Mouse (Mus musculus) left cerebral cortex, adult 18-20 months (tissue): ENCODE data around the gene Sidt2. TPM values are rescaled to one million over a fixed set of nuclear protein-coding genes. Genes with fewer than 3 reads are reported as not detected.

ENCODE experiments used
- DNase-seq, 2 experiments: peaks; one replicate each; pipeline ENCODE4 v3.0.0; 2021 to 2022; ENCODE audit warnings: low spot score in 2 of 2, mixed read lengths in 1 of 2
- microRNA-seq, 2 experiments: library from miRNA; unstranded; fragments of <30 nt; microRNA quantifications; one replicate each; pipeline ENCODE4 v1.2.0; 2021
- total RNA-seq, 2 experiments: library from RNA; stranded (reverse); gene quantifications; 2 replicates each; pipeline ENCODE4 v1.2.3; 2021

Gene Sidt2
- total RNA-seq, 2 experiments from 2014 or later: 78.5 to 80.9 TPM

GRCm38 (mm10) chr9:45917041-45917934, 37.8 kb downstream of the Sidt2 start:
- DNase-seq: peak; percentile 24 to 37

GRCm38 (mm10) chr9:45915659-45916058, 39.4 kb downstream of the Sidt2 start:
- no peak for DNase-seq

GRCm38 (mm10) chr9:45911673-45912072, 43.4 kb downstream of the Sidt2 start:
- peak in 1 of 2 experiments; percentile 44 for DNase-seq

- no peak for DNase-seq
Observed at GRCm38 (mm10) chr9:45910995-45911394, 44.1 kb downstream of the Sidt2 start.

- peak in 1 of 2 experiments; percentile 18 for DNase-seq
Observed at GRCm38 (mm10) chr9:45907078-45907428, 48.0 kb downstream of the Sidt2 start.

GRCm38 (mm10) chr9:45906355-45907077, 48.5 kb downstream of the Sidt2 start, which contains the start of the genes Pcsk7 and Rnf214:
Pcsk7 (plus strand) TSS chr9:45906497.
Rnf214 (minus strand) TSS chr9:45906911.
- DNase-seq: peak; percentile 87 to 94

- DNase-seq: peak in 1 of 2 experiments; percentile 13
Observed at GRCm38 (mm10) chr9:45905811-45906237, 49.2 kb downstream of the Sidt2 start.

- no peak for DNase-seq
Observed at GRCm38 (mm10) chr9:45905196-45905595, 49.9 kb downstream of the Sidt2 start.

- no peak for DNase-seq
Observed at GRCm38 (mm10) chr9:45893681-45894080, 61.4 kb downstream of the Sidt2 start.

Small RNA genes within 50 kb of the gene (microRNA-seq; reads per million reads assigned to microRNA genes)
- 0 reads per million in 2 experiments for gene Mir7087

Other genes with a start within 250 kb of the Sidt2 start
- gene Cep164, start 126.6 kb downstream of the Sidt2 start, total RNA-seq: 10 to 100 TPM; 12.1 to 13.4 TPM
- 10 to 100 TPM; 79.2 to 88.8 TPM for gene Bace1, start 116.7 kb downstream of the Sidt2 start, total RNA-seq
- gene Pcsk7, start 48.8 kb downstream of the Sidt2 start, total RNA-seq: 10 to 100 TPM; 21.3 to 21.6 TPM
- gene Rnf214, start 48.3 kb downstream of the Sidt2 start, total RNA-seq: 10 to 100 TPM; 74.5 to 76.5 TPM
- gene Tagln, start 19.2 kb downstream of the Sidt2 start, total RNA-seq: 1 to 10 TPM; 8.5 to 9.9 TPM
- gene Pafah1b2, start 57.4 kb upstream of the Sidt2 start, total RNA-seq: 100 to 1,000 TPM; 216 to 221 TPM
- 100 to 1,000 TPM; 112 to 132 TPM for gene Sik3, start 57.6 kb upstream of the Sidt2 start, total RNA-seq